Mouse (Mus musculus) spleen, adult 2 months (tissue): Measurements from ENCODE around the gene Sh3rf1.

Experiments
- CTCF ChIP-seq: fragments of 200-500 bp; IDR thresholded peaks from 2 replicates; pipeline ENCODE4 v1.5.1; 2011; ENCODE audit warnings: mild to moderate bottlenecking, inconsistent platforms; ENCODE audit not compliant: insufficient read depth, insufficient read length, insufficient replicate concordance; ENCODE audit errors: extremely low read depth
- POLR2A ChIP-seq: fragments of 200-500 bp; IDR thresholded peaks from 2 replicates; pipeline ENCODE4 v1.6.1; 2011; ENCODE audit warnings: low read depth, low read length, inconsistent platforms

GRCm38 (mm10) chr8:61302029-61302368 is 78.3 kb downstream of the Sh3rf1 start:
- TF ChIP-seq CTCF = no peak
- no peak for TF ChIP-seq POLR2A
